ENCODE assay signal across 16 mouse cellular contexts in genomic region chr17:46897221-46897950, GRCm38 (mm10). TPM values are rescaled to one million over a fixed set of nuclear protein-coding genes. Genes with fewer than 3 reads are reported as not detected.
DNase-seq lines count a peak whose midpoint lies in the region; ATAC-seq lines count a peak whose summit lies in the region.
"Had no signal": no experiment of that assay in that cellular context is flagged by ENCODE, and none has a peak within 500 bp of the region (broad histone marks: within the 10 kb centered on the region; RNA-seq: fewer than 3 reads in every experiment).

No protein-coding gene starts in this region.

- DNase-seq in heart, adult 8-10 months (ENCODE audit: low spot score), result peak; percentile 34
- no peak for DNase-seq in heart, postnatal 25 days (ENCODE audit: low spot score)
- peak; percentile 62 for DNase-seq in embryo, embryonic 10.5 days (ENCODE audit: low spot score)
- DNase-seq in limb, embryonic 10.5 days (ENCODE audit: low spot score), result no peak
- DNase-seq in neural tube, embryonic 11.5 days (ENCODE audit: low spot score), result peak; percentile 33
- DNase-seq in frontal cortex, adult 2 months (ENCODE audit: extremely low spot score in 1 of 2, low spot score in 1 of 2), result no peak
- no peak for DNase-seq in thymus, postnatal 4 days
- no peak for DNase-seq in forebrain, embryonic 11.5 days (ENCODE audit: low spot score)
- DNase-seq: gastrocnemius, postnatal 14 days had no signal

- peak overlapping the region; percentile 70 for H3K27ac ChIP-seq in limb, embryonic 10.5 days
- peak overlapping the region; percentile 30; the same call in 1 of the 2 replicates for H3K27ac ChIP-seq in neural tube, embryonic 11.5 days (ENCODE audit: low read depth, low read length)
- no peak overlapping the region for H3K27ac ChIP-seq in forebrain, embryonic 11.5 days (ENCODE audit: low read depth, low read length)
- H3K27ac ChIP-seq: forebrain, embryonic 13.5 days; liver, embryonic 15.5 days had no signal

- no peak overlapping the region for H3K4me3 ChIP-seq in limb, embryonic 10.5 days
- H3K4me3 ChIP-seq in neural tube, embryonic 11.5 days (ENCODE audit: low read depth, low read length), result no peak overlapping the region
- no peak overlapping the region for H3K4me3 ChIP-seq in forebrain, embryonic 11.5 days (ENCODE audit: low read depth, low read length)
- H3K4me3 ChIP-seq: forebrain, embryonic 13.5 days; liver, embryonic 15.5 days had no signal

- H3K9me3 ChIP-seq in limb, embryonic 10.5 days (replicated peaks), result no peaks in the 10 kb centered on the region
- no peaks in the 10 kb centered on the region for H3K9me3 ChIP-seq in neural tube, embryonic 11.5 days (ENCODE audit: control insufficient read depth, low read length)
- no peaks in the 10 kb centered on the region for H3K9me3 ChIP-seq in forebrain, embryonic 11.5 days (ENCODE audit: control insufficient read depth, low read length)
- H3K9me3 ChIP-seq: forebrain, embryonic 13.5 days; liver, embryonic 15.5 days had no signal

- H3K9ac ChIP-seq in neural tube, embryonic 11.5 days (ENCODE audit: low read length), result no peak overlapping the region
- no peak overlapping the region for H3K9ac ChIP-seq in forebrain, embryonic 11.5 days (ENCODE audit: low read length)
- H3K9ac ChIP-seq: forebrain, embryonic 13.5 days; liver, embryonic 15.5 days had no signal

- H3K4me1 ChIP-seq in limb, embryonic 10.5 days, result peaks cover 26% of the 10 kb centered on the region
- peaks cover 7% of the 10 kb centered on the region for H3K4me1 ChIP-seq in neural tube, embryonic 11.5 days (ENCODE audit: control insufficient read depth, insufficient read depth, low read length)
- 0 out of 2 replicates have a peak, but pooled peaks cover 3% of the 10 kb centered on the region for H3K4me1 ChIP-seq in forebrain, embryonic 11.5 days (replicated peaks; ENCODE audit: control insufficient read depth, insufficient read depth, low read length)

- no peak overlapping the region for H3K4me2 ChIP-seq in neural tube, embryonic 11.5 days (ENCODE audit: low read depth)
- no peak overlapping the region for H3K4me2 ChIP-seq in forebrain, embryonic 11.5 days (ENCODE audit: low read depth, low read length, severe bottlenecking)
- H3K4me2 ChIP-seq: forebrain, embryonic 13.5 days; liver, embryonic 15.5 days had no signal

- H3K27me3 ChIP-seq in limb, embryonic 10.5 days (ENCODE audit: low read depth, poor library complexity, severe bottlenecking), result no peaks in the 10 kb centered on the region
- H3K27me3 ChIP-seq in neural tube, embryonic 11.5 days (ENCODE audit: control insufficient read depth, insufficient read depth, low read length), result no peaks in the 10 kb centered on the region
- H3K27me3 ChIP-seq in forebrain, embryonic 11.5 days (ENCODE audit: control insufficient read depth, insufficient read depth, low read length), result no peaks in the 10 kb centered on the region
- H3K27me3 ChIP-seq: forebrain, embryonic 13.5 days; liver, embryonic 15.5 days had no signal

- WGBS in limb, embryonic 10.5 days, result 40% methylated on average over 13 of the region's 13 CpGs
- WGBS in neural tube, embryonic 11.5 days, result 38% methylated on average over 13 of the region's 13 CpGs
- 60% methylated on average over 13 of the region's 13 CpGs for WGBS in forebrain, embryonic 11.5 days

- intact Hi-C loops in heart, postnatal 25 days (cut with DNase I), result no loop called here

- no peak for ATAC-seq in neural tube, embryonic 11.5 days (ENCODE audit: insufficient read depth, low FRiP score, low TSS enrichment)
- ATAC-seq in forebrain, embryonic 11.5 days (replicated peaks; ENCODE audit: low FRiP score), result no peak
- ATAC-seq: forebrain, embryonic 13.5 days; inflammation-experienced regulatory T-cells, adult 6 months had no signal

- H3K36me3 ChIP-seq in limb, embryonic 10.5 days, result peaks cover 16% of the 10 kb centered on the region
- H3K36me3 ChIP-seq in neural tube, embryonic 11.5 days (ENCODE audit: control insufficient read depth, insufficient read depth, low read length), result no peaks in the 10 kb centered on the region
- no peaks in the 10 kb centered on the region for H3K36me3 ChIP-seq in forebrain, embryonic 11.5 days (ENCODE audit: control insufficient read depth, insufficient read depth, low read length)

RNA-seq across cellular contexts. Expression of gene Tbcc, which starts 6.9 kb away (rescaled TPM):
- total RNA-seq in heart, adult 8-10 months (2022), result 10 to 100 TPM; 15.4 to 18.6 (median 17.3) TPM
- total RNA-seq in heart, postnatal 25 days (2021), result 10 to 100 TPM; 15.5 to 17.7 TPM
- 62.1 and 66.3 TPM in 2 replicates for polyA plus RNA-seq in limb, embryonic 10.5 days (2016; fragmentation: Nextera tagmentation; extraction: Ambion mirVana)
- polyA plus RNA-seq in neural tube, embryonic 11.5 days (2014; fragmentation: Nextera tagmentation; extraction: Ambion mirVana), result 74.8 and 79.0 TPM in 2 replicates
- polyA plus RNA-seq in frontal cortex, adult 2 months (2012; rRNA removed), result 26.5 and 27.3 TPM in 2 replicates
- polyA plus RNA-seq in forebrain, embryonic 11.5 days (2014; fragmentation: Nextera tagmentation; extraction: Ambion mirVana), result 62.3 and 65.3 TPM in 2 replicates

RNA-seq across cellular contexts. Expression of gene Prph2, which starts 12.9 kb away (rescaled TPM):
- not detected for total RNA-seq in heart, adult 8-10 months (2022)
- not detected for total RNA-seq in heart, postnatal 25 days (2021)
- polyA plus RNA-seq in limb, embryonic 10.5 days (2016; fragmentation: Nextera tagmentation; extraction: Ambion mirVana), result not detected in 2 replicates
- polyA plus RNA-seq in neural tube, embryonic 11.5 days (2014; fragmentation: Nextera tagmentation; extraction: Ambion mirVana), result not detected in 2 replicates
- polyA plus RNA-seq in frontal cortex, adult 2 months (2012; rRNA removed), result 0.04 TPM in 1 of 2 replicates, not detected in the other
- not detected in 2 replicates for polyA plus RNA-seq in forebrain, embryonic 11.5 days (2014; fragmentation: Nextera tagmentation; extraction: Ambion mirVana)
- total RNA-seq: adrenal gland, adult 18-20 months; gastrocnemius, postnatal 14 days; heart, postnatal 10 days had no signal
- polyA plus RNA-seq: cortical plate, adult 2 months; forebrain, embryonic 13.5 days; inflammation-experienced regulatory T-cells, adult 6 months; liver, embryonic 15.5 days; spleen, adult 2 months had no signal

RNA-seq across cellular contexts. Expression of gene Bicral, which starts 39.1 kb away (rescaled TPM):
- 10 to 100 TPM; 12.8 to 15.3 (median 14.4) TPM for total RNA-seq in heart, adult 8-10 months (2022)
- total RNA-seq in heart, postnatal 25 days (2021), result 10 to 100 TPM; 15.0 to 16.7 TPM
- 3.6 and 4.3 TPM in 2 replicates for polyA plus RNA-seq in limb, embryonic 10.5 days (2016; fragmentation: Nextera tagmentation; extraction: Ambion mirVana)
- polyA plus RNA-seq in neural tube, embryonic 11.5 days (2014; fragmentation: Nextera tagmentation; extraction: Ambion mirVana), result 6.7 and 8.4 TPM in 2 replicates
- polyA plus RNA-seq in frontal cortex, adult 2 months (2012; rRNA removed), result 37.4 and 38.6 TPM in 2 replicates
- polyA plus RNA-seq in forebrain, embryonic 11.5 days (2014; fragmentation: Nextera tagmentation; extraction: Ambion mirVana), result 6.8 and 7.2 TPM in 2 replicates

Comparison
In these comparisons a context has a peak if more than half of its experiments do, and no peak if none do; other contexts are left out.
1. DNase-seq: peak in heart, adult 8-10 months (single experiment), embryo, embryonic 10.5 days (single experiment) and neural tube, embryonic 11.5 days (single experiment); none in heart, postnatal 25 days (single experiment), limb, embryonic 10.5 days (single experiment), frontal cortex, adult 2 months (0 of 2), thymus, postnatal 4 days (single experiment) and forebrain, embryonic 11.5 days (single experiment).